Mouse (Mus musculus): ENCODE results near the gene Gm20219. TPM values are rescaled to one million over a fixed set of nuclear protein-coding genes. Genes with fewer than 3 reads are reported as not detected.

Gene Gm20219
- polyA plus RNA-seq, 1 experiment from 2014 or later, result 1.1 TPM

DNA sequence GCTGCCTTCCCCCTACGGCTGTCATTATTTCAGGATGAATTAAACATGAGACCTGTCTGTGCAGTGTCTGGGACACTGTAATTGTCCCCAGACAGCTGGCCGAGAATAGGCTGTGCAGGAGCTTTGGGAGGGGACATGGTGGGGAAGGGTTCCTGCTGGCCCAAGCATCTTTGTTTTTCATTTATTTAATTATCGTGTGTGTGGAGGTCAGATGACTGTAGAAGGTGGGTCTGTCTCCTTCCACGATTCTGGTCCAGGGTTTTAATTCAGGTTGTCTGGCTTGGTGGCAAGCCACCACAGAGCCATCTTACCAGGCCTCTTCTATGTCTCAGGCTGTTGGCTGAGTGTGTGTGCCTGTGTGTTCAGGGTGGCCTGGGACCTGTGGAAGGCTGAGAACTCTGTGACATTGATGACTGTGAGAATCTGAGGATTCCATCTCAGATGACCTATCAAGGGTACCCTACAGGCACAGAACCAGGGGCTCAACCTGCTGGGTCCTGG, 5.5 kb downstream of the Gm20219 start:
- 45% methylated on average over 4 of the region's 4 CpGs for WGBS
- H3K9ac ChIP-seq (ENCODE audit: low read depth, low read length), result no peak overlapping the region
- peak overlapping the region; percentile 17; the same call in 1 of the 2 replicates for H3K27ac ChIP-seq (ENCODE audit: low read depth, low read length)
- H3K27me3 ChIP-seq (ENCODE audit: control insufficient read depth, insufficient read depth, low read length), result no peaks in the 10 kb centered on the region
- peaks cover 3% of the 10 kb centered on the region; the same call in 1 of the 2 replicates for H3K4me1 ChIP-seq (replicated peaks; ENCODE audit: control insufficient read depth, insufficient read depth, low read length)
- H3K9me3 ChIP-seq (ENCODE audit: control insufficient read depth, low read length), result no peaks in the 10 kb centered on the region
- DNase-seq (ENCODE audit: low spot score), result no peak
- H3K4me3 ChIP-seq (ENCODE audit: low read depth, low read length), result no peak overlapping the region
- H3K4me2 ChIP-seq (replicated peaks; ENCODE audit: low read depth, low read length), result no peak overlapping the region
- ATAC-seq (ENCODE audit: low FRiP score), result no peak
- no peaks in the 10 kb centered on the region for H3K36me3 ChIP-seq (ENCODE audit: control insufficient read depth, insufficient read depth, low read length)

DNA sequence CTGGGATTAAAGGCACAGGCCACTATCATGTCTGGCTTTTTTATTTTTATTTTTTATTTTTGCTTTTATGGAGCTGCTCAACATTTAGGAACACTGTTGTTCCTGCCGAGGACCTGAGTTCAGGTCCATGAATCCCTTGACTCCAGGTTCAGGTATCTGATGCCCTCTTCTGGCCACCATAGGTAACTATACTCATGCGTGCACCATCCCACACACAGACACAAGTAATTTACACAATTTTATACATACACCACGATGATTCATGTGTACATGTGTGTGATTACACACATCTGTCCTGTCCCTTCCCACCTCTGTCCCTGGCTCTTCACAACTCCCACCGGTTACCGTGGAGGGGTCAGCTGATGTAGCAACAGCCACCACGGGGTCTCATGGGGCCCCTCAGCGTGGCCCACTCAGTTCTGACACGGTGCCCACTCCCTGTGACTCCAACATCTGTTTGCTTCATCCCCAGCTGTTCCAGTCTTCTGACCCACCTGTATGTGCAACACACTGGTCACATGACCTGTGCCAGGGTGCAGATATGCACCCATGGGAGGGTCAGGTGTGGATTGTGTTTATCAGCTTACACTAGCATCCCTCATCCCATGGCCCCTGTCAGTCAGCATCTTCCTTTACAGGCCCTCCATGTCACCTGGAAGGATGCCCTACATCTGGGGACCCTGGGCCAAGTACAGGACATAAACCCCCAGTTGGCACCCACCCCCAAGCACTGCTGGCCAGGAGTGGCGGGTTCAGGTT, 6.2 kb downstream of the Gm20219 start:
- ATAC-seq (ENCODE audit: low FRiP score) (no peak), DNase-seq (ENCODE audit: low spot score) (no peak)
- H3K9me3 ChIP-seq (ENCODE audit: control insufficient read depth, low read length), result no peaks in the 10 kb centered on the region
- no peaks in the 10 kb centered on the region for H3K36me3 ChIP-seq (ENCODE audit: control insufficient read depth, insufficient read depth, low read length)
- no peak overlapping the region for H3K9ac ChIP-seq (ENCODE audit: low read depth, low read length)
- H3K27ac ChIP-seq (ENCODE audit: low read depth, low read length), result no peak overlapping the region
- WGBS, result 73% methylated on average over 9 of the region's 9 CpGs
- H3K4me1 ChIP-seq (replicated peaks; ENCODE audit: control insufficient read depth, insufficient read depth, low read length), result peaks cover 3% of the 10 kb centered on the region; the same call in 1 of the 2 replicates
- no peaks in the 10 kb centered on the region for H3K27me3 ChIP-seq (ENCODE audit: control insufficient read depth, insufficient read depth, low read length)
- no peak overlapping the region for H3K4me2 ChIP-seq (replicated peaks; ENCODE audit: low read depth, low read length)
- H3K4me3 ChIP-seq (ENCODE audit: low read depth, low read length), result no peak overlapping the region

GRCm38 (mm10) chr17:56547116-56547845, 6.9 kb downstream of the Gm20219 start:
- Histone ChIP-seq H3K27me3 (ENCODE audit: control insufficient read depth, insufficient read depth, low read length) (no peaks in the 10 kb centered on the region), H3K9ac (ENCODE audit: low read depth, low read length) (no peak overlapping the region), H3K36me3 (ENCODE audit: control insufficient read depth, insufficient read depth, low read length) (no peaks in the 10 kb centered on the region), H3K27ac (ENCODE audit: low read depth, low read length) (no peak overlapping the region), H3K4me2 (replicated peaks; ENCODE audit: low read depth, low read length) (no peak overlapping the region), H3K9me3 (ENCODE audit: control insufficient read depth, low read length) (no peaks in the 10 kb centered on the region), H3K4me3 (ENCODE audit: low read depth, low read length) (no peak overlapping the region), H3K4me1 (replicated peaks; ENCODE audit: control insufficient read depth, insufficient read depth, low read length) (peaks cover 3% of the 10 kb centered on the region; the same call in 1 of the 2 replicates)
- ATAC-seq (ENCODE audit: low FRiP score), result no peak
- DNase-seq (ENCODE audit: low spot score), result no peak
- WGBS, result 59% methylated on average over 17 of the region's 17 CpGs

GRCm38 (mm10) chr17:56546576-56546975, 7.6 kb downstream of the Gm20219 start:
- no peaks in the 10 kb centered on the region for H3K27me3 ChIP-seq (ENCODE audit: control insufficient read depth, insufficient read depth, low read length)
- WGBS, result 86% methylated on average over 5 of the region's 5 CpGs
- H3K36me3 ChIP-seq (ENCODE audit: control insufficient read depth, insufficient read depth, low read length), result no peaks in the 10 kb centered on the region
- ATAC-seq (ENCODE audit: low FRiP score) (no peak), DNase-seq (ENCODE audit: low spot score) (no peak)
- no peaks in the 10 kb centered on the region for H3K9me3 ChIP-seq (ENCODE audit: control insufficient read depth, low read length)
- H3K4me3 ChIP-seq (ENCODE audit: low read depth, low read length), result no peak overlapping the region
- H3K4me1 ChIP-seq (replicated peaks; ENCODE audit: control insufficient read depth, insufficient read depth, low read length), result no peaks in the 10 kb centered on the region; the same call in 1 of the 2 replicates
- H3K4me2 ChIP-seq (replicated peaks; ENCODE audit: low read depth, low read length), result no peak overlapping the region
- no peak overlapping the region for H3K27ac ChIP-seq (ENCODE audit: low read depth, low read length)
- no peak overlapping the region for H3K9ac ChIP-seq (ENCODE audit: low read depth, low read length)

- H3K36me3 ChIP-seq (ENCODE audit: control insufficient read depth, insufficient read depth, low read length), result no peaks in the 10 kb centered on the region
- no peak overlapping the region for H3K4me3 ChIP-seq (ENCODE audit: low read depth, low read length)
- no peaks in the 10 kb centered on the region; the same call in 1 of the 2 replicates for H3K4me1 ChIP-seq (replicated peaks; ENCODE audit: control insufficient read depth, insufficient read depth, low read length)
Measured at GRCm38 (mm10) chr17:56545945-56546344, 8.2 kb downstream of the Gm20219 start.

GRCm38 (mm10) chr17:56544699-56545387, 9.3 kb downstream of the Gm20219 start:
- no peaks in the 10 kb centered on the region for H3K36me3 ChIP-seq (ENCODE audit: control insufficient read depth, insufficient read depth, low read length)

More at GRCm38 (mm10) chr17:56545945-56546344, 8.2 kb downstream of the Gm20219 start:
- H3K9me3 ChIP-seq (ENCODE audit: control insufficient read depth, low read length), result no peaks in the 10 kb centered on the region
- no peak overlapping the region for H3K9ac ChIP-seq (ENCODE audit: low read depth, low read length)
- WGBS, result 67% methylated on average over 1 of the region's 1 CpGs
- H3K27me3 ChIP-seq (ENCODE audit: control insufficient read depth, insufficient read depth, low read length), result no peaks in the 10 kb centered on the region
- no peak overlapping the region for H3K4me2 ChIP-seq (replicated peaks; ENCODE audit: low read depth, low read length)
- no peak overlapping the region for H3K27ac ChIP-seq (ENCODE audit: low read depth, low read length)
- DNase-seq (ENCODE audit: low spot score), result no peak
- ATAC-seq (ENCODE audit: low FRiP score), result no peak

GRCm38 (mm10) chr17:56543684-56544224, 10.4 kb downstream of the Gm20219 start:
- H3K4me2 ChIP-seq (replicated peaks; ENCODE audit: low read depth, low read length), result no peak overlapping the region
- DNase-seq (ENCODE audit: low spot score) (no peak), ATAC-seq (ENCODE audit: low FRiP score) (no peak)
- no peak overlapping the region for H3K9ac ChIP-seq (ENCODE audit: low read depth, low read length)
- WGBS, result 82% methylated on average over 3 of the region's 3 CpGs
- no peak overlapping the region for H3K27ac ChIP-seq (ENCODE audit: low read depth, low read length)
- H3K27me3 ChIP-seq (ENCODE audit: control insufficient read depth, insufficient read depth, low read length), result no peaks in the 10 kb centered on the region
- H3K9me3 ChIP-seq (ENCODE audit: control insufficient read depth, low read length), result no peaks in the 10 kb centered on the region
- no peak overlapping the region for H3K4me3 ChIP-seq (ENCODE audit: low read depth, low read length)
- no peaks in the 10 kb centered on the region for H3K36me3 ChIP-seq (ENCODE audit: control insufficient read depth, insufficient read depth, low read length)
- H3K4me1 ChIP-seq (replicated peaks; ENCODE audit: control insufficient read depth, insufficient read depth, low read length), result no peaks in the 10 kb centered on the region; the same call in 1 of the 2 replicates

More at GRCm38 (mm10) chr17:56544699-56545387, 9.3 kb downstream of the Gm20219 start:
- Histone ChIP-seq H3K27me3 (ENCODE audit: control insufficient read depth, insufficient read depth, low read length) (no peaks in the 10 kb centered on the region), H3K27ac (ENCODE audit: low read depth, low read length) (no peak overlapping the region), H3K4me2 (replicated peaks; ENCODE audit: low read depth, low read length) (no peak overlapping the region), H3K4me3 (ENCODE audit: low read depth, low read length) (no peak overlapping the region), H3K9ac (ENCODE audit: low read depth, low read length) (no peak overlapping the region), H3K9me3 (ENCODE audit: control insufficient read depth, low read length) (no peaks in the 10 kb centered on the region), H3K4me1 (replicated peaks; ENCODE audit: control insufficient read depth, insufficient read depth, low read length) (no peaks in the 10 kb centered on the region; the same call in 1 of the 2 replicates)
- WGBS, result 76% methylated on average over 7 of the region's 7 CpGs
- ATAC-seq (ENCODE audit: low FRiP score) (no peak), DNase-seq (ENCODE audit: low spot score) (no peak)

DNA sequence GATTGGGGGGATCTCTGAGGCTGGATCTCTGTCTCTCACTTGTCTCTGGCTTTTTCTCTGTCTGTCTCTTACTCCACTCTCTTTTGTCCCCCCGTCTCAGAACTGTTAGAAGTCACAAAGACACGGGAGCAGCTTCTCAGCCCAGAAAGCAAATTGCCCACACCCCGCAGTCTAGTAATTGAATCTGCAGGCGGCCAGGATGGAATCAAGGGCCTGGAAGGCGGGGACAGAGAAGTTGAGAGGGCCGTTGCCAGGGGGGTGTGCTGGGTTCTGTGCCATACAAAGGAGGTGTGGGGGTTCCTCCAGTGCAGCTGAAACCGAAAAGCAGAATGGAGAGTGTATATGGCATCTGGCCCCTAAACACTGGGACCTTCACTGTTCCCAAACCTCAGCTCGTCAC, 11.5 kb downstream of the Gm20219 start:
- no peak overlapping the region for H3K9ac ChIP-seq (ENCODE audit: low read depth, low read length)
- DNase-seq (ENCODE audit: low spot score), result no peak
- no peak overlapping the region for H3K4me3 ChIP-seq (ENCODE audit: low read depth, low read length)
- ATAC-seq (ENCODE audit: low FRiP score), result no peak
- 53% methylated on average over 8 of the region's 8 CpGs for WGBS
- H3K4me1 ChIP-seq (replicated peaks; ENCODE audit: control insufficient read depth, insufficient read depth, low read length), result no peaks in the 10 kb centered on the region; the same call in 1 of the 2 replicates
- H3K36me3 ChIP-seq (ENCODE audit: control insufficient read depth, insufficient read depth, low read length), result no peaks in the 10 kb centered on the region
- H3K9me3 ChIP-seq (ENCODE audit: control insufficient read depth, low read length), result no peaks in the 10 kb centered on the region
- H3K4me2 ChIP-seq (replicated peaks; ENCODE audit: low read depth, low read length), result no peak overlapping the region
- no peaks in the 10 kb centered on the region for H3K27me3 ChIP-seq (ENCODE audit: control insufficient read depth, insufficient read depth, low read length)
- no peak overlapping the region for H3K27ac ChIP-seq (ENCODE audit: low read depth, low read length)
